Mouse (Mus musculus) brown adipose tissue, adult 24 weeks (tissue): ENCODE measurements around the gene Xpnpep1. TPM values are rescaled to one million over a fixed set of nuclear protein-coding genes. Genes with fewer than 3 reads are reported as not detected.
A peak's percentile ranks its signal among the peaks of the same experiment; 100 is the strongest.

Experiments
- H3K27ac ChIP-seq: fragments of 200-500 bp; replicated peaks from 2 replicates; pipeline ENCODE4 v1.5.1; 2012; ENCODE audit warnings: low read depth, mild to moderate bottlenecking, low read length
- H3K4me1 ChIP-seq: fragments of 200-500 bp; 2 replicates; pipeline ENCODE4 v1.6.1; 2012; ENCODE audit warnings: low read length, mixed read lengths; ENCODE audit not compliant: control insufficient read depth, insufficient read depth, insufficient read length
- H3K4me3 ChIP-seq: fragments of 200-500 bp; 2 replicates; pipeline ENCODE4 v1.5.1; 2012; ENCODE audit warnings: low read depth, mild to moderate bottlenecking, low read length, moderate library complexity; ENCODE audit not compliant: insufficient read depth
- polyA plus RNA-seq: library from polyadenylated mRNA; stranded (reverse); fragments of >200 nt; gene quantifications from 2 replicates; pipeline ENCODE4 v1.2.4, GENCODE M21; 2012; ENCODE audit not compliant: missing spikeins, insufficient read depth, insufficient read length

Xpnpep1 gene
- polyA plus RNA-seq, 1 experiment: 44.5 TPM

- H3K4me3 ChIP-seq: no peak overlapping the region
- H3K27ac ChIP-seq: no peak overlapping the region
- no peaks in the 10 kb centered on the region for H3K4me1 ChIP-seq
These were observed 13.3 kb upstream of the Xpnpep1 start for GRCm38 (mm10) chr19:53053355-53053754.

GRCm38 (mm10) chr19:53052031-53052670, 12.1 kb upstream of the Xpnpep1 start:
- Histone ChIP-seq H3K27ac (no peak overlapping the region), H3K4me3 (0 out of 2 replicates have a peak overlapping the region, but pooled peaks have one; percentile 7), H3K4me1 (peaks cover 3% of the 10 kb centered on the region)

- H3K4me3 ChIP-seq: peak overlapping the region; percentile 30
- peaks cover 3% of the 10 kb centered on the region for H3K4me1 ChIP-seq
- peak overlapping the region; percentile 62 for H3K27ac ChIP-seq
These were observed 11.4 kb upstream of the Xpnpep1 start for GRCm38 (mm10) chr19:53051288-53051985.

GRCm38 (mm10) chr19:53050100-53050499, 10.1 kb upstream of the Xpnpep1 start:
- Histone ChIP-seq H3K4me3 (no peak overlapping the region), H3K4me1 (peaks cover 3% of the 10 kb centered on the region), H3K27ac (no peak overlapping the region)

GRCm38 (mm10) chr19:53047208-53047607, 7.2 kb upstream of the Xpnpep1 start:
- H3K27ac ChIP-seq: no peak overlapping the region
- peaks cover 3% of the 10 kb centered on the region for H3K4me1 ChIP-seq
- H3K4me3 ChIP-seq: no peak overlapping the region

- no peak overlapping the region for H3K27ac ChIP-seq
- peaks cover 3% of the 10 kb centered on the region for H3K4me1 ChIP-seq
- H3K4me3 ChIP-seq: peak overlapping the region; percentile 14; the same call in 1 of the 2 replicates
These were observed 3.6 kb upstream of the Xpnpep1 start for GRCm38 (mm10) chr19:53043423-53044125.

- H3K4me1 ChIP-seq: peaks cover 2% of the 10 kb centered on the region; the same call in 1 of the 2 replicates
- H3K27ac ChIP-seq: no peak overlapping the region
- no peak overlapping the region for H3K4me3 ChIP-seq
These were observed 1.6 kb upstream of the Xpnpep1 start for GRCm38 (mm10) chr19:53041570-53041969.

- H3K27ac ChIP-seq: no peak overlapping the region
- H3K4me1 ChIP-seq: peaks cover 2% of the 10 kb centered on the region; the same call in 1 of the 2 replicates
- no peak overlapping the region for H3K4me3 ChIP-seq
These were observed 1.1 kb upstream of the Xpnpep1 start for GRCm38 (mm10) chr19:53041133-53041510.

GRCm38 (mm10) chr19:53039090-53039489, 924 bp downstream of the Xpnpep1 start:
- Histone ChIP-seq H3K27ac (peak overlapping the region; percentile 54), H3K4me1 (peaks cover 2% of the 10 kb centered on the region; the same call in 1 of the 2 replicates), H3K4me3 (peak overlapping the region; percentile 34)

- H3K4me3 ChIP-seq: peak overlapping the region; percentile 89
- H3K27ac ChIP-seq: peak overlapping the region; percentile 73
- H3K4me1 ChIP-seq: peaks cover 2% of the 10 kb centered on the region; the same call in 1 of the 2 replicates
These were observed 1.5 kb downstream of the Xpnpep1 start for GRCm38 (mm10) chr19:53038435-53038938.

- peaks cover 2% of the 10 kb centered on the region; the same call in 1 of the 2 replicates for H3K4me1 ChIP-seq
- peak overlapping the region; percentile 89 for H3K4me3 ChIP-seq
- H3K27ac ChIP-seq: peak overlapping the region; percentile 73
These were observed 2.0 kb downstream of the Xpnpep1 start for GRCm38 (mm10) chr19:53037925-53038419.

GRCm38 (mm10) chr19:53033159-53033943, 6.7 kb downstream of the Xpnpep1 start:
- Histone ChIP-seq H3K4me3 (no peak overlapping the region), H3K27ac (no peak overlapping the region), H3K4me1 (peaks cover 2% of the 10 kb centered on the region; the same call in 1 of the 2 replicates)

GRCm38 (mm10) chr19:53032647-53033046, 7.4 kb downstream of the Xpnpep1 start:
- Histone ChIP-seq H3K27ac (no peak overlapping the region), H3K4me1 (peaks cover under 1% of the 10 kb centered on the region; the same call in 1 of the 2 replicates), H3K4me3 (no peak overlapping the region)

- H3K4me1 ChIP-seq: no peaks in the 10 kb centered on the region; the same call in 1 of the 2 replicates
- no peak overlapping the region for H3K27ac ChIP-seq
- no peak overlapping the region for H3K4me3 ChIP-seq
These were observed 8.1 kb downstream of the Xpnpep1 start for GRCm38 (mm10) chr19:53031957-53032371.
